Mouse (Mus musculus) heart, adult 11 months (tissue): ENCODE data around the gene Cars2.

Experiments used
- DNase-seq: peaks from one replicate; pipeline ENCODE4 v3.0.0; 2022

Cars2 gene

DNA sequence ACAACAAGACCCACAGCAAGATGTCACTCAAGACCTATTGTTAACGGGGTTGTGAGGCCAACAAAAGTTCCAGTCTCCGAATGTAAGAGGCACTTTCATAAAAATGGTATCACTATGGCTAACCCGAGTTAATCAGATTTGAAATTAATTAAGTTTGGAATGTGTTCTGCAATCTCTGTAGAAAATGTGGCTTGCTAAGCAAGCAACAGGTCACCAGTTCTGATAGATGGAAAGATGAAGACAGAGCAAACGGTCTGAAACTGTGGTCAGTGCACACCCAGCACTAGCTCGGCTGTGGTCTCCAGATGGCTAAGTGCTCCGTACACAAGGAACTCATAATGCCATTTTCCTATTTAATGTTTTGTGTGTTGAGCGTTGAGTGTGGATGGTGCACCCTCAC is 79.9 kb downstream of the Cars2 start:
- no peak for DNase-seq

DNA sequence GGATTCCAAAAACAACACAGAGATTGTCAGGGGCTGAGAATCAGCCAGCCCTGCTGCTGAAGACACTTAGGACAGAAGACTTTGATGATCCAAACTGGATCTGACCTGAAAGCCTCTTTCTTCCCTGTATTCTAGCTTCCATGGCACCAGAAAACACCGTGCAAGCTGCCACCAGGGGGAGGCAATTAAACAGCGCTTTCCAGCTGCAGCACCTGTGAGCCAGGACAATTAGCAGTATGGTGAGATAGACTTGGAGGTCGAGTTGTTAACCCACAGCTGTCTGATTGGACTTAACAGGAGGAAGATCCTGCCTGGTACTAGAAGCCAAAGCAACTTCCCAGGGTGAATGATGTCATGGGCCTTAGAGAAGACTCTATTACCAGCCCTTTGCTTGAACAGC is 81.5 kb downstream of the Cars2 start:
- DNase-seq = peak; percentile 90

DNA sequence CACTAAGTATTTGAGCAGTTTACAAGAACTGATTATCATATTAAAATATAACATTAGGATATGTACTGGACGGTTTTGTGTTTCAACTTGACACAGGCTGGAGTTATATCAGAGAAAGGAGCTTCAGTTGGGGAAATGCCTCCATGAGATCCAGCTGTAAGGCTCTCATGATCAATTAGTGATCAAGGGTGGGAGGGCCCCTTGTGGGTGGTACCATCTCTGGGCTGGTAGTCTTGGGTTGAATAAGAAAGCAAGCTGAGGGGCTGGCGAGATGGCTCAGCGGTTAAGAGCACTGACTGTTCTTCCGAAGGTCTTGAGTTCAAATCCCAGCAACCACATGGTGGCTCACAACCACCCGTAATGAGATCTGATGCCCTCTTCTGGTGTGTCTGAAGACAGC is 84.1 kb downstream of the Cars2 start:
- peak; percentile 71 for DNase-seq

DNA sequence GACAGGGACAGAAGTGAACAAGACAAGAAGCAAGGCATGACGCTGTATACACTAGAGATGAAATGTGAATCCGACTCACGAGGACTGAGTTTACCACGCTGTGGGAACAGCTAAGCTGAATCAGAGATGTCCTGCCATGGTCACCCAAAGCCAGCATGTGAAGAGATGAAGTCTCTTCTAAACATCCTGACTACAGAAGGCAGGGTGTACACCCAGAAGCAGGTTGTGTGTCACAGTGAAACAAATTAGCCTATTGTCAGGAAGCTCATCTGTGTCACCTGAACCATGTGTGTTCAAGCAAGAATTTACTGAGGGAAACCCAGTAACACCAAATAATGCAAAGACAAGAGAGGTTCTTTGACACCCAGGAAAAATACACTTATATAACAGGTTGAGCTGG is 85.0 kb downstream of the Cars2 start:
- DNase-seq = peak; percentile 62

DNA sequence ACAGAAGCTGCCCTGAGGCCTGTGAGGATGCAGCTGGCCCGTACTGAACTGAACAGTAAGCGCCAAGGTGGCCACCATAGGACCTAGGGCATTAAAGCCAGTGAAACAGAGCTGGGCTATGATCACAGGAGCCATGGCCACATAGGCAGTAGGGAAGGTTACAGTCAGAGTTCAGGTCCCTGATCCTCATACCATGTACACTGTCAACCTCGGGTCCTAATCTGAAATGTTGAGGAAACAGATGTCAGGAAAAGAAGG is 85.9 kb downstream of the Cars2 start:
- peak; percentile 88 for DNase-seq
